Comparison of ENCODE assay signal across 11 mouse cellular contexts in the genomic region with DNA sequence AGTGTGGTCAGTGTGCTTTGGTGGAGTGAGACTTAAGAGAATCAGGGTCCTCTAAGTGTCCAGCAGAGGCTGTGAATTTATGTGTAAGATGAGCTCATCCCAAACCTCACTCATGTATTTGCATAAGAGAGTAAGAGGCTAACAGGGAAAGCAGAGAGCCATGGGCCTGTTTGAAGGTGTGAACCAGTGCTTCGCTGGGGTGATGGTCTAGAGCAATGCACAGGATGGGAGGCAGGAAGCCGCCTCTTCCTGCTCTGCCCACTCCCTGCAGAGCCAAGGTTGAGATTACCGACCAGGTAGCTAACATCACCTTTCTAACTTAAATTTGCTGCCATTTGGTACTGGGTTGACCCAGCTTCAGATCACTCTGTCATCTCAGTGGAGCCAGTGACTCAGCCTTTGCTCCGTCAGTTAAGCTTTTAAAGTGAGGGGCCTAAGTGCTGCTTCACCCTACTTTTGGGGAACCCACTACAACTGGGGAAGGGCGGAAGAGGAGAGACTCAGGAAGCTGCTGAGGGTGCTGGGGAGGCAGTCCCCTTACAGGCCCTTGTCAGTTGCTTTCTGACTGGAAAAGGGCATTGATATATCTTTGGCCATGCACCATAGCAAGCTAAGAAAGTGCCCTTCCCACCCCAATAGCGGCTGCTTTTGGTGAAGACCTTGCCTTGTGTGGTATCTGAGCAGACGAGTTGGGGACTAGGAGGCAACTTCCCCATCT. TPM values are rescaled to one million over a fixed set of nuclear protein-coding genes. Genes with fewer than 3 reads are reported as not detected.
DNase-seq lines count a peak whose midpoint lies in the region; ATAC-seq and TF ChIP-seq lines count a peak whose summit lies in the region.
"Had no signal": no experiment of that assay in that cellular context is flagged by ENCODE, and none has a peak within 500 bp of the region (broad histone marks: within the 10 kb centered on the region; RNA-seq: fewer than 3 reads in every experiment).

No protein-coding gene starts in this region.

- H3K36me3 ChIP-seq in embryonic facial prominence, embryonic 13.5 days, result peaks cover 86% of the 10 kb centered on the region
- peaks cover 94% of the 10 kb centered on the region for H3K36me3 ChIP-seq in embryonic facial prominence, embryonic 10.5 days (replicated peaks)
- H3K36me3 ChIP-seq in forebrain, embryonic 12.5 days (replicated peaks), result peaks cover 81% of the 10 kb centered on the region

- H3K4me1 ChIP-seq in embryonic facial prominence, embryonic 13.5 days, result peaks cover 2% of the 10 kb centered on the region; the same call in 1 of the 2 replicates
- H3K4me1 ChIP-seq in embryonic facial prominence, embryonic 10.5 days, result no peaks in the 10 kb centered on the region
- no peaks in the 10 kb centered on the region; the same call in 1 of the 2 replicates for H3K4me1 ChIP-seq in forebrain, embryonic 12.5 days
- H3K4me1 ChIP-seq: forebrain, embryonic 10.5 days had no signal

- no peaks in the 10 kb centered on the region for H3K9me3 ChIP-seq in embryonic facial prominence, embryonic 13.5 days
- H3K9me3 ChIP-seq in embryonic facial prominence, embryonic 10.5 days, result no peaks in the 10 kb centered on the region
- no peaks in the 10 kb centered on the region for H3K9me3 ChIP-seq in forebrain, embryonic 12.5 days
- H3K9me3 ChIP-seq: forebrain, embryonic 10.5 days had no signal

- DNase-seq in embryonic facial prominence, embryonic 10.5 days (ENCODE audit: low spot score), result no peak
- DNase-seq in layer of hippocampus, adult 2 months (ENCODE audit: low spot score in 2 of 2), result no peak
- DNase-seq in layer of hippocampus, postnatal 36 days, result no peak
- peak; percentile 39 for DNase-seq in CD4-positive helper T cell, adult 2 months (ENCODE audit: low read depth, low spot score)
- DNase-seq in thymus, postnatal 25 days, result no peak
- DNase-seq: lung, adult 18-20 months; thymus, adult 18-20 months had no signal

- H3K4me3 ChIP-seq in embryonic facial prominence, embryonic 13.5 days, result no peak overlapping the region
- no peak overlapping the region for H3K4me3 ChIP-seq in embryonic facial prominence, embryonic 10.5 days
- no peak overlapping the region for H3K4me3 ChIP-seq in layer of hippocampus, adult 2 months
- no peak overlapping the region for H3K4me3 ChIP-seq in forebrain, embryonic 12.5 days (replicated peaks)
- H3K4me3 ChIP-seq: forebrain, embryonic 10.5 days had no signal

- 90% methylated on average over 7 of the region's 7 CpGs for WGBS in embryonic facial prominence, embryonic 13.5 days
- WGBS in embryonic facial prominence, embryonic 10.5 days, result 87% methylated on average over 7 of the region's 7 CpGs
- 93% methylated on average over 7 of the region's 7 CpGs for WGBS in forebrain, embryonic 12.5 days

- TF ChIP-seq CTCF in layer of hippocampus, adult 2 months (conservative IDR thresholded peaks at IDR 0.05), result no peak

- no peaks in the 10 kb centered on the region for H3K27me3 ChIP-seq in embryonic facial prominence, embryonic 13.5 days
- H3K27me3 ChIP-seq in embryonic facial prominence, embryonic 10.5 days (replicated peaks; ENCODE audit: low read depth, poor library complexity, severe bottlenecking), result no peaks in the 10 kb centered on the region
- no peaks in the 10 kb centered on the region for H3K27me3 ChIP-seq in forebrain, embryonic 12.5 days

- H3K27ac ChIP-seq in embryonic facial prominence, embryonic 13.5 days, result 0 out of 2 replicates have a peak overlapping the region, but pooled peaks have one; percentile 33
- H3K27ac ChIP-seq in embryonic facial prominence, embryonic 10.5 days (replicated peaks), result no peak overlapping the region
- H3K27ac ChIP-seq in layer of hippocampus, adult 2 months, result peak overlapping the region; percentile 87
- no peak overlapping the region for H3K27ac ChIP-seq in forebrain, embryonic 12.5 days
- H3K27ac ChIP-seq: forebrain, embryonic 10.5 days had no signal

- no peak overlapping the region for H3K9ac ChIP-seq in embryonic facial prominence, embryonic 13.5 days
- no peak overlapping the region for H3K9ac ChIP-seq in forebrain, embryonic 12.5 days

- H3K4me2 ChIP-seq in embryonic facial prominence, embryonic 13.5 days, result no peak overlapping the region
- H3K4me2 ChIP-seq in forebrain, embryonic 12.5 days, result no peak overlapping the region

- ATAC-seq in embryonic facial prominence, embryonic 13.5 days (ENCODE audit: insufficient number of reproducible peaks, insufficient read depth, low FRiP score, low TSS enrichment, low read depth), result no peak
- peak; percentile 66 for ATAC-seq in inflammation-experienced regulatory T-cells, adult 6 months
- ATAC-seq in forebrain, embryonic 12.5 days (ENCODE audit: low FRiP score), result no peak

RNA-seq across cellular contexts. Expression of a gene that starts 24.8 kb away (rescaled TPM):
- 11.3 and 12.2 TPM in 2 replicates for polyA plus RNA-seq in embryonic facial prominence, embryonic 13.5 days (2015; fragmentation: Nextera tagmentation; extraction: Ambion mirVana)
- 7.9 TPM in 2 replicates for polyA plus RNA-seq in embryonic facial prominence, embryonic 10.5 days (2016; fragmentation: Nextera tagmentation; extraction: Ambion mirVana)
- total RNA-seq in layer of hippocampus, adult 2 months (2021), result 10 to 100 TPM; 19.9 to 21.6 TPM
- 10 to 100 TPM; 21.6 to 22.1 TPM for total RNA-seq in layer of hippocampus, postnatal 36 days (2021)
- polyA plus RNA-seq in inflammation-experienced regulatory T-cells, adult 6 months (2017; shearing (Covaris generic)), result 10 to 100 TPM in 2 of 3 experiments, 1 to 10 TPM in 1; 4.6 to 15.4 (median 13.6) TPM
- 7.1 and 7.4 TPM in 2 replicates for polyA plus RNA-seq in forebrain, embryonic 12.5 days (2016; fragmentation: Nextera tagmentation; extraction: Ambion mirVana)

RNA-seq across cellular contexts. Expression of a gene that starts 36.1 kb away (rescaled TPM):
- 36.2 and 41.1 TPM in 2 replicates for polyA plus RNA-seq in embryonic facial prominence, embryonic 13.5 days (2015; fragmentation: Nextera tagmentation; extraction: Ambion mirVana)
- 56.5 and 60.0 TPM in 2 replicates for polyA plus RNA-seq in embryonic facial prominence, embryonic 10.5 days (2016; fragmentation: Nextera tagmentation; extraction: Ambion mirVana)
- total RNA-seq in layer of hippocampus, adult 2 months (2021), result 1 to 10 TPM; 8.3 to 8.8 TPM
- total RNA-seq in layer of hippocampus, postnatal 36 days (2021), result 10 to 100 TPM in 1 of 2 experiments, 1 to 10 TPM in 1; 8.8 to 11.1 TPM
- 1 to 10 TPM in 2 of 3 experiments, under 1 TPM in 1; 0.25 to 1.5 (median 1.0) TPM for polyA plus RNA-seq in inflammation-experienced regulatory T-cells, adult 6 months (2017; shearing (Covaris generic))
- 44.6 and 48.1 TPM in 2 replicates for polyA plus RNA-seq in forebrain, embryonic 12.5 days (2016; fragmentation: Nextera tagmentation; extraction: Ambion mirVana)

Comparison
In these comparisons a context has a peak if more than half of its experiments do, and no peak if none do; other contexts are left out.
1. H3K27ac ChIP-seq: peak in embryonic facial prominence, embryonic 13.5 days (single experiment) and layer of hippocampus, adult 2 months (single experiment); none in embryonic facial prominence, embryonic 10.5 days (single experiment) and forebrain, embryonic 12.5 days (single experiment).
2. RNA of a gene that starts 36.1 kb away (polyA plus RNA-seq): 56.5 to 60.0 TPM in embryonic facial prominence, embryonic 10.5 days, 44.6 to 48.1 TPM in forebrain, embryonic 12.5 days and 36.2 to 41.1 TPM in embryonic facial prominence, embryonic 13.5 days; 0.25 to 1.5 TPM in inflammation-experienced regulatory T-cells, adult 6 months; every median in the first group is over 10 times any median in the second.